8 mouse cellular contexts compared by ENCODE assay signal in the genomic region with DNA sequence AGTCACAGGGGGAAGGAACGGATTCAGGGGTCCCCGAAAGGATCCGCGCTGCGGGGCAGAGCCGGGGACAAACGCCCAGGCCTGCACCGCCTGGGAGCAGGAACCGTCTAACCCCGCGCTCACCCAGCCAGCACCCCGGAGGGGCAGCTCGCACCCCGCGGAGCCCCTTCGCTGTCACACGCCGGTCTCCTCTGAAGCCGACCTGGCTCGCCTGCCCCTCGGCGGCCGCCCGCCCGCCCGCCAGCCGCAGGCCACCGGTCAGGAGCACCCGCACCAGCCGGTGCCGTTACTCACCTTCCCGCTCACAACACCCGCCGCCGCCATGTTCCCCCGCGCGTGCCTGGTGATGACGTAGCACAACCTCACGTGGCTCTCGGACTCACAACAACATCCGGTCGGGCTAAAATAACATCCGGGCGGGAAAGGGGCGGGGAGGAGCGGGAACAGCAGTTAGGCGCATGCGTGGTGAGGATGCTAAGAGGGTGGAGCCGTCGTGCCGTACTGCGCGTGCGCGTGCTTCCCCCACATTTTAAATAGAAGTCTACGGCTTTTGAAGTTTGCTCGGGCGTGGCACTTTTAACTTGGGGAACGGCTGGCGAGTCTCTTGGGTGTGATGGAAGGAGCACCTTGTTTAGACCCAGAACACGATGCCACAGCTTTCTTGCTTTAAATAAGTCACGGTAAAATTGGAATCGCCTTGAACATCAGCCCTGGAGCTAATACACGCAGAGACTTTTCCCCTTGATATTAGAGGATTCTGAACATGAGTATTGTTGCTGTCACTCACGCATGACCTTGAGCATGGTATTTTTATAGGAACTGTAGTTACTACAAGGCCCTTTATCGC. TPM values are rescaled to one million over a fixed set of nuclear protein-coding genes. Genes with fewer than 3 reads are reported as not detected.
DNase-seq lines count a peak whose midpoint lies in the region; ATAC-seq and TF ChIP-seq lines count a peak whose summit lies in the region.

Tbc1d15 (minus strand) TSS at position 380 of the 847 bp plus-strand sequence.

- peaks cover 2 to 10% of the 10 kb centered on the region in 2 experiments; a peak in 1 of 4 replicates for H3K4me1 ChIP-seq in ES-E14 (ENCODE audit: control insufficient read depth in 2 of 2, insufficient read depth in 2 of 2, low read length in 2 of 2, poor library complexity in 1 of 2)
- peaks cover 20% of the 10 kb centered on the region for H3K4me1 ChIP-seq in forebrain, embryonic 15.5 days
- peaks cover 3% of the 10 kb centered on the region; the same call in 1 of the 2 replicates for H3K4me1 ChIP-seq in lung, adult 2 months (ENCODE audit: control insufficient read depth, insufficient read depth, low read length)

- H3K36me3 ChIP-seq in ES-E14 (ENCODE audit: control insufficient read depth, insufficient read depth, low read length, poor library complexity, severe bottlenecking) = peaks cover 2% of the 10 kb centered on the region; the same call in 1 of the 2 replicates
- H3K36me3 ChIP-seq in forebrain, embryonic 15.5 days = no peaks in the 10 kb centered on the region

- peak within 1 kb of the TSS; percentile 61; the same call in 1 of the 2 replicates for H3K27ac ChIP-seq in ES-E14 (ENCODE audit: insufficient read depth, low read depth, low read length, poor library complexity, severe bottlenecking)
- H3K27ac ChIP-seq in forebrain, embryonic 15.5 days (replicated peaks) = 0 out of 2 replicates have a peak within 1 kb of the TSS, but pooled peaks have one; percentile 21

- H3K9me3 ChIP-seq in ES-E14 (ENCODE audit: control insufficient read depth, insufficient read depth, low read depth, low read length) = no peaks in the 10 kb centered on the region
- H3K9me3 ChIP-seq in forebrain, embryonic 15.5 days = no peaks in the 10 kb centered on the region

- peak within 1 kb of the TSS; percentile 82 to 96 for H3K4me3 ChIP-seq in ES-E14 (ENCODE audit: insufficient read depth in 1 of 2, low read depth in 1 of 2, low read length in 2 of 2, poor library complexity in 1 of 2, severe bottlenecking in 1 of 2)
- peak within 1 kb of the TSS; percentile 92 for H3K4me3 ChIP-seq in forebrain, embryonic 15.5 days
- peak within 1 kb of the TSS; percentile 69 for H3K4me3 ChIP-seq in lung, adult 2 months (replicated peaks; ENCODE audit: extremely low read depth, low read depth, low read length)

- H3K27me3 ChIP-seq in forebrain, embryonic 15.5 days = no peaks in the 10 kb centered on the region

- peak; percentile 99 for ATAC-seq in forebrain, embryonic 15.5 days (replicated peaks)
- ATAC-seq in neutrophil, adult 5-6 weeks (ENCODE audit: extremely low read depth, insufficient number of reproducible peaks, low FRiP score, poor library complexity, severe bottlenecking) = peak; percentile 91

- peak within 1 kb of the TSS; percentile 95 for H3K9ac ChIP-seq in ES-E14 (ENCODE audit: insufficient read depth, low read depth, low read length, poor library complexity, severe bottlenecking)
- peak within 1 kb of the TSS; percentile 84 for H3K9ac ChIP-seq in forebrain, embryonic 15.5 days (replicated peaks)

- in situ Hi-C loops in ES-E14 (cut with MboI; ENCODE audit: low sequenced_read_pairs in 2 of 2, unreplicated experiment in 2 of 2) = no loop called here

- peak; percentile 90; the same call in 1 of the 2 replicates for TF ChIP-seq POLR2A in lung, adult 2 months (IDR thresholded peaks at IDR 0.05; ENCODE audit: borderline replicate concordance, extremely low read depth, low read depth, low read length)

- WGBS in forebrain, embryonic 15.5 days = under 1% methylated on average over 66 of the region's 67 CpGs
- under 1% methylated on average over 62 of the region's 67 CpGs for WGBS in lung, adult 2 months

- no peak for TF ChIP-seq CTCF in lung, adult 2 months (IDR thresholded peaks at IDR 0.05; ENCODE audit: insufficient read depth, low read length)

- peak; percentile 99 for DNase-seq in ES-E14 (ENCODE audit: low read depth, low spot score)
- peak; percentile 97 for DNase-seq in cerebellum, adult 11-12 months
- peak; percentile 94 for DNase-seq in heart, postnatal 25 days (ENCODE audit: low spot score)
- peak; percentile 96 to 99 for DNase-seq in layer of hippocampus, adult 18-20 months (ENCODE audit: low spot score in 2 of 2)
- DNase-seq in lung, adult 2 months = peak; percentile 95
- DNase-seq in thymus, adult 18-20 months = peak; percentile 96

- H3K4me2 ChIP-seq in forebrain, embryonic 15.5 days (replicated peaks) = peak within 1 kb of the TSS; percentile 61

- intact Hi-C loops in heart, postnatal 25 days (cut with DNase I) = no loop called here

TF ChIP-seq in ES-E14, 5 proteins besides CTCF, POLR2A, EP300 and RAD21:
- TF ChIP-seq ZC3H11A (IDR thresholded peaks at IDR 0.05; ENCODE audit: borderline replicate concordance, low read depth, low read length) (no peak), CHD2 (IDR thresholded peaks at IDR 0.05; ENCODE audit: low read depth, low read length) (no peak), ZNF384 (IDR thresholded peaks at IDR 0.05; ENCODE audit: low read depth, low read length) (no peak), HCFC1 (IDR thresholded peaks at IDR 0.05; ENCODE audit: borderline replicate concordance, insufficient read depth, low read length) (no peak), MAFK (IDR thresholded peaks at IDR 0.05; ENCODE audit: insufficient read depth, low read depth, low read length) (no peak)

RNA-seq across cellular contexts. Expression of gene Tbc1d15, which starts in this region (rescaled TPM):
- total RNA-seq in ES-E14 (2012; rRNA removed) = 21.1 and 23.8 TPM in 2 replicates
- polyA plus RNA-seq in forebrain, embryonic 15.5 days (2015; fragmentation: Nextera tagmentation; extraction: Ambion mirVana) = 40.7 and 42.1 TPM in 2 replicates
- 10 to 100 TPM; 46.8 to 49.4 TPM for total RNA-seq in heart, postnatal 25 days (2021)
- total RNA-seq in layer of hippocampus, adult 18-20 months (2021) = 10 to 100 TPM; 60.3 to 62.9 TPM
- 5.2 and 12.8 TPM in 2 replicates for polyA plus RNA-seq in lung, adult 2 months (2012; rRNA removed)
- 113 and 149 TPM in 2 replicates for total RNA-seq in neutrophil, adult 5-6 weeks (2017)

Comparison
In these comparisons a context has a peak if more than half of its experiments do, and no peak if none do; other contexts are left out.
1. Peak in every context shown above with its lines: DNase-seq, ATAC-seq, H3K4me3 ChIP-seq and H3K27ac ChIP-seq.